Mouse (Mus musculus) heart, postnatal 4 days (tissue): Measurements from ENCODE around the gene Chpf2. TPM values are rescaled to one million over a fixed set of nuclear protein-coding genes. Genes with fewer than 3 reads are reported as not detected.

ENCODE experiments used
- microRNA-seq, 2 experiments: library from miRNA; unstranded; fragments of <30 nt; microRNA quantifications; one replicate each; pipeline ENCODE4 v1.2.0; 2021 to 2022
- total RNA-seq, 2 experiments: library from RNA; stranded (reverse); gene quantifications; 2 replicates each; pipeline ENCODE4 v1.2.3; 2021

Chpf2 gene
- total RNA-seq, 2 experiments from 2014 or later = 19.9 to 21.6 TPM

Small RNA genes lying within 50 kb of the gene (microRNA-seq; reads per million reads assigned to microRNA genes)
- gene Mir671 = 273 to 372 reads per million in 2 experiments

Other genes starting within 250 kb of the Chpf2 start
- gene Kcnh2, start 235.1 kb upstream of the Chpf2 start, total RNA-seq = 100 to 1,000 TPM; 108 to 118 TPM
- 10 to 100 TPM; 39.5 to 40.6 TPM for gene Nos3, start 221.9 kb upstream of the Chpf2 start, total RNA-seq
- under 1 TPM; 0.45 to 0.83 TPM for gene Atg9b, start 194.6 kb upstream of the Chpf2 start, total RNA-seq
- 10 to 100 TPM; 86.3 to 87.0 TPM for gene Abcb8, start 193.1 kb upstream of the Chpf2 start, total RNA-seq
- under 1 TPM in 1 of 2 experiments, not detected in 1; 0.19 TPM for gene Asic3, start 173.3 kb upstream of the Chpf2 start, total RNA-seq
- 10 to 100 TPM; 22.4 to 26.1 TPM for gene Cdk5, start 163.2 kb upstream of the Chpf2 start, total RNA-seq
- 10 to 100 TPM; 63.2 to 65.7 TPM for gene Slc4a2, start 162.9 kb upstream of the Chpf2 start, total RNA-seq
- gene Fastk, start 141.5 kb upstream of the Chpf2 start, total RNA-seq = 100 to 1,000 TPM; 194 to 206 TPM
- 1 to 10 TPM; 8.5 to 8.7 TPM for gene Tmub1, start 138.9 kb upstream of the Chpf2 start, total RNA-seq
- 10 to 100 TPM; 83.4 to 97.4 TPM for gene Agap3, start 134.6 kb upstream of the Chpf2 start, total RNA-seq
- not detected for gene Gbx1, start 59.5 kb upstream of the Chpf2 start, total RNA-seq
- 10 to 100 TPM; 19.8 to 23.1 TPM for gene Asb10, start 45.8 kb upstream of the Chpf2 start, total RNA-seq
- gene 4931409K22Rik, start 29.9 kb upstream of the Chpf2 start, total RNA-seq = not detected
- gene Abcf2, start 9.3 kb upstream of the Chpf2 start, total RNA-seq = 10 to 100 TPM; 47.4 to 49.3 TPM
- gene Smarcd3, start 37.7 kb downstream of the Chpf2 start, total RNA-seq = 10 to 100 TPM; 89.7 to 96.9 TPM
- gene Nub1, start 98.8 kb downstream of the Chpf2 start, total RNA-seq = 10 to 100 TPM; 24.5 to 24.6 TPM
- 1 to 10 TPM; 2.8 to 3.5 TPM for gene Wdr86, start 144.0 kb downstream of the Chpf2 start, total RNA-seq
- not detected for gene Crygn, start 171.3 kb downstream of the Chpf2 start, total RNA-seq